Mouse (Mus musculus) kidney, adult 9 months (tissue): Measurements from ENCODE around the gene Gm19684.
"Not testable (repeated sequence)": the region's sequence is repeated elsewhere in the genome, so short reads cannot be mapped to it uniquely, and the experiment has no call there.

ENCODE experiments used
- DNase-seq: peaks from one replicate; pipeline ENCODE4 v3.0.0; 2022

Gm19684 gene

DNA sequence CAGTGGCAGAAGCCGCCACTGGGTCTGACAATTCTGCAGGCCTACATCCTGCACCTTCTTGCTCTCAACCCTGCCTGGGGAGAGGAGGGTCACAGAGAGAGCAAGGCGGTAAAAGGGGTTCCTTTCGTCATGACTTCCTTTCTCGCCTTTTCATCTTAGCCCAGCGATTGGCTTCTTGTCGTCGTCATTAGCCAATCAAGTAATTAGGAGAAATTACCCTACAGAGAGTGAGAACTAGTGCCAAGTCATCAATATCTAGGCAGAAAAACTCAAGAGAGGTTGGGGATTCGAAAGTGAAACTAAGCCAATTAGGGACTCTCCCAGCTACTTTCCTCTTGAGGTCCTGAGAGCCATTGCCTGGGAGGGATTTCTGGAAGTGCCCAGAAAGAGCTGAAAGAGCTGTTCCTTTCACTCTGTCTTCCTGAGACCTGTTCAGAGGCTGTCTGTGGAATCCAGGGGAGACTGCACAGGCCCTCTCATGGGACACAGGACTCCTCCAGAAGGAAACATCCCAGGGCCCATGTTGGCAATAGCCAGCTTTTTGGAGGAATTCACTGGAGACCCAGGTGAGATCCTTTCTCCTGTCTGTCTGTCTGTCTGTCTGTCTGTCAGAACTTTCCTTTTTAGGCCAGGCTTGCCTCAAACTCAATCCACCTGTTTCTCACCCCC, at the start of gene Gm19684:
Gm19684 (plus strand) TSS at position 327 of the 669 bp plus-strand sequence.
- peak; percentile 87 for DNase-seq

DNA sequence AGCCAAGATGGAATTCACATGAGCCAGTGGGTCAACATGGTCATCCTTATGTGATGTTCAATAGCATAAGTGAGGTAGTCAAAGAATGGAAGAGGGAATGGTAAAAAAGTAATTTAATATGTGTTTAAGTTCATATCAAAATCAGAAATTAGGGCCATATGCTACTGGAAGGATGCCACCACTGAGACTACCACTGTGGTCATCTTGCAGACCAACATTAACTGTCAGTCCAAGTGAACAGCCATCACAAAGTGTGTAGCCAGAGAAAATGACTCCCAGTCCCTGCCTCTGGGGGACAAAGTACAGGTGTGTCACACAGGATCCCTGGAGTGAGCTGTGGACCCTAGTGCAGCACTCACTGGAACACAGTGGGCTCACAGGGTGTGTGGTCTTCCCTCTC, 39.6 kb upstream of the Gm19684 start:
- not testable (repeated sequence) for DNase-seq

DNA sequence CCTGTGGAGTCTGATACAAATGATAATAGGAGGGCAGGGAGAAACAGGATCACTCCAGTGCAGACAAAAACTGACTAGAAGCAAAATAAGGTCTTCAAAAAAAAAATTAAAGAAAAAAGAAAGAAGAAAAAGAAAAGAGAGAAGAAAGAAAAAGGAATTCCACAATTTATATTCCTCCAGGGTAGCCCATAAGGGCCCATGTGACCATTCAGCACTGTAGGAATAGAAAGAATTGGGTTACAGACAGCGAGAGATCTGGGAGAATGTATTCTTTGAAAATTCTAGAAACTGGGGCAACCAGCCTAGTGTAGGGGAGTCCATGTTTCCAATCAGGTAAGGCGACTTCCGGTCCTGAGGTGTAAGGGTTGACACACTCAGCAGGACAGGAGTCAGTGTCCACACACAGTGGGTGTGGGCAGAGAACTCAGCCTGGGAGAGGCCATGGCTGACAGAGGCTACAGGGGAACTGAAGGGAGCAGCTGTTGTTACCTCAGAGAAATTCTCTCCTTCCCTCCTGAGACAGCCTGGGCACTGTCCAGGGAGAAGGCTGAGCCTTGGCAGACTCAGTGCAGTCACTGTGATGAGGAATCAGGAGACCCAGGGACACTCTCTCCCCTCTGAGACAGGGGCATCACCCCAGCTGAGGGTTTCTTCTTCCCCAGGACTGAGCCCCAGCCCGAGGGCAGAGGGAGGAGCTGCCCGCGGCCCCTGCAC, 38.8 kb upstream of the Gm19684 start:
- not testable (repeated sequence) for DNase-seq

DNA sequence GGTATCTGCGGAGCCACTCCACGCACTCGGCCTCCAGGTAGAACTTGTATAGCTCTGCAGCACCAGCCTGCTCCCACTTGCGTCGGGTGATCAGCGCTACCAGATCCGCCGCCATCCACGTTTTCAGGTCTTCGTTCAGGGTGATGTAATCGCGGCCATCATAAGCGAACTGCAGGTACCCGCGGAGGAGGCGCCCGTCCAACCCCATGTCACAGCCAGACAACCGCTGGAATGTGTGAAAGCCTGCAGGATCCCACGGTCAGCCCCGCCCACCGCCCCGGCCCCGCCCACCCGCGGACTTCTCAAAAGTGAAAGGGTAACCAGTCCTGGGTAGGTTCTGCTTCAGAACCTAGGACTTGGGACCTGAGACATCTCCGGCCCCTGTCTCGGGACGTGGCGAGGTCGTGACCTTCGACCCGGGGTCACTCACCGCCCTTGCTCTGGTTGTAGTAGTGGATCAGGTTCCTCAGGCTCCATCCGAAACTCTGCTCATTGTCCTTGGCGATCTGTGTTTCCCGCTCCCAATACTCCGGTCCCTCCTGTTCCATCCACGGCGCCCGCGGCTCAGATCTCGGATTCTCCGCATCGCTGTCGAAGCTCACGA, 38.1 kb upstream of the Gm19684 start:
- peak; percentile 85 for DNase-seq

DNA sequence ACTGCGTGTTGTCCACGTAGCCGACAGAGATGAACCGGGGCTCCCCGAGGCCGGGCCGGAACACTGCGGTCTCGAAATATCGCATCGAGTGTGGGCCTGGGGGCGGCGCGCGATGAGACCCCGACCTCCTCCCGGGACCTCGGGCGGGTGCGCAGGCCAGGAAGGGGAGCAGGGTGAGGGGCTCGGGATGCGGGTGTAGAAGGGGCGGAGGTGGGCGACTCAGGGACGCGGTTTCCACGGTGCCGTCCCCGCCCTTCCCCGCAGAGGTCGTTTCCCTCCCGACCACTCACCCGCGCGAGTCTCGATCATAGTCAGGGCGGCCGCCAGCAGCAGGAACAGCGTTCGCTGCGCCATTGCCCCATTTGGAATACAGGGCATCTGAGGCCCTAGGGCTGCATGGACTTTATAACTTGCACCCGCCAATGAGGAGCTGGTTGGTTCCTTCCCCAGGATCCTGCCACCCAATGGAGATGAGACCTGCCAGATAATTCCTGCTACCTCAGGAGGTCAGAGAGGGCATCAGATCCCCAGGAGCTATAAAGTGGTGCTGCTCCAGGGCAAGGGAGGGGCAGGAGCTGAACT, 37.5 kb upstream of the Gm19684 start:
- peak; percentile 29 for DNase-seq

DNA sequence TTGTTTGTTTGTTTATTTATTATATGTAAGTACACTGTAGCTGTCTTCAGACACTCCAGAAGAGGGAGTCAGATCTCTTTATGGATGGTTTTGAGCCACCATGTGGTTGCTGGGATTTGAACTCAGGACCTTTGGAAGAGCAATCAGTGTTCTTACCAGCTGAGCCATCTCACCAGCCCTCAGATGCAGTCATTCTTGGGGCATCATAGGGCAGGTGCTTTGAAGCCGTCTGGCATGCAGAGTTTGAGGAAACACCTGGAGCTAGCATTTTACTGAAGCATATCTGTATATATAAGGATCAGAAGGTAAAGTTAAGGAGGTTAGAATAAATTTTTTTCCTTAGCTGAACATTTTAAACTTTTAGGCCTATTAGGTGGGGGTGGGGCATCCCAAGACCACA, 35.5 kb upstream of the Gm19684 start:
- not testable (repeated sequence) for DNase-seq

DNA sequence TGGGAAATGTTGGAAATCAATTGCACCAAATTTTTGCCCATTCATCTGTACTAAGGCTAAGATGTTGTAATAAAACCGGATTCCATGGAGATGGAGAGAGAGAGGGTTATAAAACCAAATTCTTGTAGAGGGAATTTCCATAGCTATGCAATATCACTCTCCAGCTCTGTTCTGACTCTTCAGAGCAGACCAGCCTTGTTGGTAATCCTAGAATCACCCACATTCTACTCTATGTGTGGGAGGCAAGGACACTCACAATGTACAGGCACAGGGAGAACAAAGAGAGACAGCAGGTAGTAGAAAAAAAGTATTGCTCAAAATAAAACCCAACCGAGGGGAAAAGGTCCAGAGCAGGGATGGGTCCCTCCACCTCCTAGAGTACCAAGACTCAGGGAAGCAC, 29.5 kb upstream of the Gm19684 start:
- DNase-seq, result not testable (repeated sequence)

DNA sequence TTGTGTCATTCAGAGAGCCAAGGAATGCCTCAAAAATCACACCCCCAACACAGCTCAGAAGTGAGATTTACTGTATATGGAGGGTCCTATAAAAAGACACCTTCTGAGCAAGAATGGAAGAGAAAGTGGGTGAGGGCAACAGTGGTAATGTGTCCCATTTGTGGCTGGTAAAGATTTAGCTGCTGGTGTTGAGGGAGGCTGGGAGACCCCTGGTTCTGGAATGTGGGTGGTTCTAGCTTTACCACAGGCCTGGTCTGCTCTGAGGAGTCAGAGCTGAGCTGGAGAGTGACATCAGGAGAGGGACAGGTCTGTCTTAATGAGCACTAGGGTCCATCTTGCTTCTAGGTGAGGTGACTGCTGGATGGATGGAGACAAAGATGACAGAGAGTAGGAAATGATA, 29.0 kb upstream of the Gm19684 start:
- DNase-seq, result not testable (repeated sequence)

DNA sequence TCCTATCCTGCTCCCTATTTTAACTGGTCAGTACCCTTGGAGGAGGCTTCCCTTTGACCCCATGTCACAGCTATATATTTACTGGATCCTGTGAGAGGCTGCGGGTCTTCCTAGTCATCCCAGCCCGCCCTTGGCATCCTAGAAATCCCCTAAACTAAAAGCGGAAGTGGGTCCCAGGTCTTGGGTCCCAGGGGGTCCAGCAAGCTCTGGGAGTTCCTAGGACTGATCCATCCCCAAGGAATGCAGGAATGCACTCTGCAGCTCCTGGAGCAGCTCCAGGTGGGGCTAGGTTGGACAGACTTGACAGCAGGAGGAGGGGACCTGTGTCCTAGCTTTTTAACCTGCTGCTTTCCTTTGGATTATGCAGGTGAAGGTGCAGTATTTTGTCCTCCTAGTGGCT, 27.5 kb upstream of the Gm19684 start:
- no peak for DNase-seq

DNA sequence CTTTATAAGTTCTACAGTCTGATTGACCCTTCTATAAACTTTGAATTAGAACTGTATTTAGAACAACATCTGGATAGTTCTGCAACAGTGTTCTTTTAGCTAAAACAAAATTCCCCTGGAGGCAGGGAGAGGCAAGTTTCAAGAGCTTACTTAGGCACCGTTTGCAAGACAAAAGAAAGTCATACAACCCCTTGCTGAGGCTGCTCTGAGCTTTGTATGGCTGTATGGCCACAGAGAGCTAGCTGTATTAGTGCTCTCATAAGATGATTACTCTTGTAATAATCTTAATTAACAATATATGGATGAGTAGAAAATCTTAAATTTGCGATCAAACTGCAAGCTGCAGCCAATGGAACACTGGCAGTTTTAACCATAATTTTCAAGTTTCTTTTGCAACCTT, 21.9 kb upstream of the Gm19684 start:
- not testable (repeated sequence) for DNase-seq

DNA sequence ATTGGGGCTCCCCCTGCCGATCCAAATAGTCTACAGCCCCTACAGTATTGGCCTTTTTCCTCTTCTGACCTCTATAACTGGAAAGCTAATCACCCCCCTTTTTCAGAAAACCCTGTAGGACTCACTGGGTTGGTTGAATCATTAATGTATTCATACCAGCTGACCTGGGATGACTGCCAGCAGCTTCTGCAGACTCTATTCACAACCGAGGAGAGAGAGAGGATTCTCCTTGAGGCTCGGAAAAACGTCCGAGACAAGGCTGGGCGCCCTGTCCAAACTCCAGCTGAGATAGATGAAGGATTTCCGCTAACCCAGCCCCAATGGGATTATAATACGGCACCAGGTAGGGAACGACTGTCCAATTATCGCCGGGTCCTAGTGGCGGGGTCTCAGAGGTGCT, 19.4 kb upstream of the Gm19684 start:
- peak; percentile 84 for DNase-seq

DNA sequence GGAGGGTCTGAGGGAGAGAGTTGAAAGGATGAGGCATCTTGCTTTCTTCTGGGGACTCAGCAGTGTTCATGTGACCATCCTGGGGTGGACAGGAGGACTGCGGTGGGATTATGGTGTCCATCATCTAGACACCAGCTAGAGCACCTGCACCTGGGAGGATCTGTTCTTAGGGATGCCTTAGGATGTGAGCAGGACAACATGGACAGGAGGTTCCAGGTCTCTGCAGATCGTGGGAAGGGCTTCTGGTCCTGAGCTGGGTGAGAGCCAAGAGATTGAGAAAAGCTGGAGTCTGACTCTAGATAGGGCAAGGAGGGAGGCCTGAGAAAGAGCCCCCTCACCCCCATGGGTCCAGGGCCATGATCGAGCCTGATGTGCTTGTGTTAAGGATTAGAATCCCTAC, 11.3 kb upstream of the Gm19684 start:
- DNase-seq, result not testable (repeated sequence)

DNA sequence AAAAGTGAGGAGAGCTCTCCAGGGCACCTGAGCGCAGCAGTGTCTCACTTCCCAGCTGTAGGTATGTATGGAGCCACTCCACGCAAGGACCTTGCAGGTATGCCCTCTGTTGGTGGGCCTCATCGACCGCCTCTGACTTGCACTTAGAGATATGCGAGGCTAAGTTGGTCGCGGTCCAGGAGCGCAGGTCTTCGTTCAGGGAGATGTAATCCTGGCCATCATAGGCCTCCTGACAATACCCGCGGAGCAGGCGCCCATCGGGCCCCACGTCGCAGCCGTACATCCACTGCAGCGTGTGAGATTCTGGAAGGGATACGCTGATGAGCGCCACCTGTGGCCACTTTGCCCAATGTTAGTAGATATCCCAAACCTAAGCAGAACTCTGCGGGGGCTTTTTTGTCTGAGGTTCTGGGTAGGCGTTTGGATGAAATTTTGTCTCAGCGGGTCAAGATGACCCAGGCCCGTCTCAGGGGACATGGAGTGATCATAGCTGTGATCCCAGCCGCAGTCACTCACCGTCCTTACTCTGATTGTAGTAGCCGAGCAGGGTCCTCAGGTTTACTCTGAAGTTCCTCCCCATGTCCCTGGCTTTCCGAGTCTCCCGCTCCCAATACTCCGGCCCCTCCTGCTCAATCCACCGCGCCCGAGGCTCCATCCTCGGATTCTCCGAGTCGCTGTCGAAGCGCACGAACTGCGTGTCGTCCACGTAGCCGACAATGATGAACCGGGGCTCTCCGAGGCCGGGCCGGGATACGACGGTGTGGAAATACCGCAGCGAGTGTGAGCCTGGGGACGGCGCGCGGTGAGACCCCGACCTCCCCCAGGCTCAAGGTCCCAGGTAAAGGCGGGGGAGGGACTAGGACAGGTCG, 10.6 kb upstream of the Gm19684 start:
- peak; percentile 37 for DNase-seq

DNA sequence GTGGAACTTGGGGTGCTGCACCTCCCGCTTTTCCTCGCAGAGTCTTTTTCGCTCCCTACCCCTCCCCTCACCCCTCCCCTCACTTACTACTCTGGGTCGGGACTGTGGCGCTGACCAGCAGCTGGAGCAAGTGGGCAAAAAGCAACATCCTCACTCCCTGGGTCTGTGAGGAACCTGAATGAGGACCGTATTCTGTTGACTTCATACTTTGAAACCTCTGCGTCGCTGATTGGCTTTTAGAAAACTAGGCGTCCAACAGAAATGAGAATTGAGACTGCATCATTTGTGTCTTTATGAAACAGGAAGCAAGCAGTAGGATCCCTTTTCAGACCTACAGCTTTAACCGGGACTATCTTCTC, 10.0 kb upstream of the Gm19684 start:
- peak; percentile 65 for DNase-seq

DNA sequence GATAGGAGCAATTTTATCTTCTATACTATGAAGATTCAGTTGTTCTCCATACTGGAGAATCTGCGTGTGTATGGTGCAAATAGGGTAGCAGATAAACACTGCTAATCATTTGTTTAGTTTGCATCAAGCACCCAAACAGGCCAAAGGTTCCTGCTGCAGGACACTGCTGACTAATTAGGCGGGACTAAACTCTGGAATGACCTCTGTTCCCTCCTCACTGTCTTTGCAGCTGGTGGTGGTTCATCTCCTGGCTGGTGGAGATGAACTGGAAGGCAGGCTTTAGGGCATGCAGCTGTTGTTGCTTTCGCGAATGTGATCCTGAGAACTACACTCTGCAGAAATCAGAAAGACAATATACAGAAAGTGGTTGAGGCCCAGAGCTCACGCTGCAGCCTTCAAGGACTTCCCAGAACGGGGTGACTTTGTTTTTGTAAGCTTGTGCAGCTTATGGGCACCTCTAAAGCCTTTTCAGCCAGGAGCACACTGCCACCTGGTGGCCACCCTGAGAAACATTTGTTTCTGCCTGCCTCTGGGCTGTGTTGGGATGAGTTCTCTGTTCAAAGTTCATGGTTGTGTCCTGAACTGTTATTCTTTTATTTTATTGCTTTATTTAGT, 7.4 kb upstream of the Gm19684 start:
- DNase-seq, result peak; percentile 72

DNA sequence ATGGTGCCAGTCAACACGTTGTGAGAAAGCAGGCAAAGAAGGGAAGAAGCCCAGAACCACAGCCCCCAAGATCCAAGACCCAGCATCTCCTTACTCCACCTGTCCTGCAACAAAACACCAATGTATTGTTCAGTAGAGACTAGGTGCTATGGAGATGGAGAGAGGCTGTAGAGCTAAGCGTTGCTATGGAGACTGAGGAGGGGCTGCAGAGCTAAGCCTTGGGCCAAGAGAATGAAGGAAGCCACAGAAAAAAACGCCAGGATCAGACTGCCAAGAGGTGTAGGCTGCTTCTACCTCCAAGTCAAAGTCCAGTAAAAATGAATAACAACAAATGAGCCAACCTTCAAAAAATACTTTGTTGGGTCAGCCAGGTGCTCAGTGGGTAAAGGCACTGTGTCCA, 4.9 kb upstream of the Gm19684 start:
- not testable (repeated sequence) for DNase-seq

DNA sequence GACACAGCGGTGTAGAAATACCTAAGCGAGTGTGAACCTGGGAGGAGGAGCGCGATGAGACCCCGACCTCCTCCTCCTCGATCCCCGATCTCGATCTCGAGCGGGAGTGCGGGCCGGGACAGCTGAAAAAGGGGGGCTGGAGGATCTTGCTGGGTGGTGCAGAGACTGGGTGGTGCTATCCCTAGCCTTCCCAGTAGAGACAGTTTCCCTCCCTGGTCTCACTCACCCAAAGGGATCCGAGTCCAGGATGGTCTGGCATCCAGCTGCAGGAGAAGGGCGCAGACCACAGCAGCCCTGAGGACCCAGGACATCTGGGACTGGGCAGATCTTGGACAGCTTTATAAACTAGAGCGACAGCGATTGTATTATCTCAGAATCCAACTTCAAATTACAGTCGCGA, 639 bp upstream of the Gm19684 start:
- DNase-seq, result not testable (repeated sequence)

DNA sequence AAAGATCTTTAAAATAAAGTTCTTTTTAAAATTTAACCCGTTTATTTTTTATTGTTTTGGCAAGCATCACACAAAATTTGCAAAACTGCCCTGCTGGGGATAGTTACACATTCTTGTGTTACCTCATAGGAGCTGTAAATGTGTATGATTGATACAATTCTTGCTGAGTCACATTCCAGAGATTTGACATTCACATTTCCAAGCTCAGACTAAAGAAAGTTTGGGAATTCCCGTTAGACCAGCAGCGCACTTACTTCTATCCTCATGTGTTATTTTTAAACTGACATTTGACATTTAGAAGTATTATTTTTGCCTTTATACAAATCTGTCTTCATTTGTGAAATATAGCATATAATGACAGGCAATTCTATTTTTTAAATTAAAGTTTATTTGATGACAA, 2.6 kb downstream of the Gm19684 start:
- DNase-seq, result not testable (repeated sequence)

DNA sequence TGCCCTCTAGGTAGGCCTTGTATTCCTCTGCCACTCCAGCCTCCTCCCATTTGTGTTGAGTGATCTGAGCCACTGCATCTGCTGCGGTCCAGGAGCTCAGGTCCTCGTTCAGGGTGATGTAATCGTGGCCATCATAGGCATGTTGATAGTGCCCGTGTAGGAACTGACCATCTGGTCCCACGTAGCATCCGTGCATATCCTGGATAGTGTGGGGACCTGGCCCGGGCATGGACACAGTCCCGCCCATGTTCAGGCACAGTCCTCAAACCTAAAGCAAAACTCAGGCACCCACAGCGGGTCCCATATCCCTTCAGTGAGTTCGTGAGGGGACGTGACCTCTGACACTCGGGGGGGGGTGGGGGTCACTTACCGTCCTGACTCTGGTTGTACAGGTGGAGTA, 7.0 kb downstream of the Gm19684 start:
- DNase-seq, result not testable (repeated sequence)

DNA sequence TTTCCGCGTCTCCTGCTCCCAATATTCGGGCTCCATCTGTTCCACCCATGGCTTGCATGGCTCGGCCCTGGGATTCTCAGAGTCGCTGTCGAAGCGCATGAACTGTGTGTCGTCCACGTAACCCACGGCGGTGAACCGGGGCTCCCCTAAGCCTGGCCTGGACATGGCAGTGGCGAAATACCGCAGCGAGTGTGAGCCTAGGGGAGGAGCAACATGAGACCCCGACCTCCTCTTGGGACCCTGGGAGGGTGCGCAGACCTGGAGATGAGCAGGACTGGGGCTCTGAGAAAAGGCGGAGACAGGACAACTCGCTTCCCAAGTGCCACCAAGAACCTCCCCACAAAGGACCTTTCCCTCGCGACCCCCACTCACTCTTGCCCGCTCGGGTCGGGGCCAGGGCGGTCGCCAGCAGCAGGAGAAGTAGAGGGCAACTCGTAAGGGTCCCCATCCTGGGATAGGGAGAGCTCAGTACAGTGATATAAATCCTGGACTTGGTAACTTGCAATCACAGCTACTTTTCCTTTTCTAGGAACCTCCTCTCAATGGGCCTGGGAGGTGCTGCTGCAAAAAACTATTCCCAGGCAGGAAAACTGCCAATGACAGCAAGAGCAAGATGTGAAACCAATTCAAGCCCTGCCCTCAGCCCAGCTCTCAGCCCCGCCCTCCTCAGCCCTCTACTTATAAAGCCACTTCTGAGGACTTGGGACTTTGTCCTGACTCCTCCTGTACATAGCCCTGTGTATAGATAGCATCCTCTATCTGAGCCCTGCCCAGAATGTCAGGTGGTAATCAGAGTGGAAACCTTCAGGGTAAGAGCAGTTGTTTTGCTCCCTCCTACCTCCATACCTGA, 7.7 kb downstream of the Gm19684 start, which contains the start of gene Gm7030:
Gm7030 (minus strand) TSS at position 458 of the 850 bp plus-strand sequence.
- DNase-seq, result peak; percentile 64
